Mouse (Mus musculus) CD8-positive naive resting alpha-beta T cell, adult 2 months (primary cell): ENCODE data around the gene Omd.

Source experiments
- DNase-seq, 2 experiments: peaks; one replicate each; pipeline ENCODE4 v3.0.0; 2022; ENCODE audit warnings: low read depth in 2 of 2, low spot score in 2 of 2

The Omd gene

DNA sequence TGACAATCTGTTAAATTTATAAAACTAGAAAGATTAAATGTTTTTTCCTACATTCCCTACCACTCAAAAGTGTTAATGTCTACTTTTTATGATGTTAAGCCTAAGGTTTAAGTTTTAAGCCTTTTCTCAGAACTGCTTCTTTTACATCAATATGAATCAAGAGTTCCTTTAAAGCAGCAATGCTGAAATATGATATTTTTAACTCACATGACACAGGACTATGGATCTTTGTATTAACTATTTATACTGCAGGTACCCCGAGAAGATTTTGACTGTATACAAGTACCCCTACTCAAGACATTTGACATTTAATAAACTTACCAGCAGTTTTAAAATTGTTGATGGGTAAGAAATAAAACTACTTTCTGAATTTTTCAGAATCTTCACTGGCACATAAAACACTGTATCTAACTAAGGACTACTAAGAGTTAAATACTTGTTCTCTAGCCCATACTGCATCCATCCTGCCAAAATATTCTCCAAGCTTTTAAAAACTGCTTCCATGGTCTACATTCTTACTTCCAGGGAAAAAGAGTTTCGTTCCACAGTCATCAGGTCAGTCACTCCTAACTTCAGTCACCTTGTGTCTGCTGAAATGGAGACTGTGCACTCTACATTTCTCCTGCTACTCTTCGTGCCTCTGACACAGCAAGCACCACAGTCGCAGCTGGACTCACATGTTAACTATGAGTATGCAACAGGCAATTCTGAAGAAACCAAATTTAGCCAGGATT, 26.5 kb downstream of the Omd start:
- DNase-seq: no peak

DNA sequence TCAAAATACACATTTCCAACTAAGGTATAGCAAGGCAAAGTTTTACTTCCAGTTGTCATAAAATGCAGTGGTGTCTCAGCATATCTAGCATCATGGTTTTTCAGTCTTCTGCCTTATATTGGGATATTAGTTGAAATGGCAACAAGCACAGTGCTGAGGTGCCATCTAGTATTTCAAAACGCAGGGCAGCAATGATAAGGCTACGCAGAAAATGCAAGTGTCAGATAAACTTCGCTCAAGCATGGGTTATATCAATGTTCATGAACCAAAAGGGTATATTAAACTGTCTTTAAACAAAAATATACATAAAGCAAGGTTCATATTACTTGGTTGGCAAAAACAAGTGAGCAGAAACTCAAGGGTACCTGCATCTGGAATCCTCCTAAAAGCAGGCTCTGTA, 34.8 kb downstream of the Omd start:
- DNase-seq: no peak

- DNase-seq: no peak
Measured at GRCm38 (mm10) chr13:49618365-49618764, 36.1 kb downstream of the Omd start.

DNA sequence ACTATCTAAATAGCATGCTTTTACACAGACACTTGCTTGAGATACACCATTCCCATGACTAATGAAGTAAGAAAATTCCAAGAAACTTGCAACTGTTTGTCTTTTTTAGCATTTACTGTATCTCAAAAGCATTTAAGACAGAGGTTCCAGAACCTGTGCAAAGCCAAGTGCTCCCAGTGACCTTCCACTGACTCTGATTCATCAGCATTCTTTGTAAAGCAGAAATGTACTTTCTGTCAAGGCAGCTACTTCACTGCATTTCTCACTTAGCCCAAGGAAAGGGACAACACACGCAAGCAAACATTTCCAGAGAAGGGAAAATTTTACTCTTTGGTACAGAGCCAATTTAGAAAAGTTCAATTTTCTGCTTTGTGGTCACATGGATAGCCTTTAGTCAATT, 41.0 kb downstream of the Omd start:
- DNase-seq: no peak

- DNase-seq: no peak
Measured at GRCm38 (mm10) chr13:49628167-49628566, 45.9 kb downstream of the Omd start.

- DNase-seq: no peak
Measured at GRCm38 (mm10) chr13:49629076-49629475, 46.8 kb downstream of the Omd start.

DNA sequence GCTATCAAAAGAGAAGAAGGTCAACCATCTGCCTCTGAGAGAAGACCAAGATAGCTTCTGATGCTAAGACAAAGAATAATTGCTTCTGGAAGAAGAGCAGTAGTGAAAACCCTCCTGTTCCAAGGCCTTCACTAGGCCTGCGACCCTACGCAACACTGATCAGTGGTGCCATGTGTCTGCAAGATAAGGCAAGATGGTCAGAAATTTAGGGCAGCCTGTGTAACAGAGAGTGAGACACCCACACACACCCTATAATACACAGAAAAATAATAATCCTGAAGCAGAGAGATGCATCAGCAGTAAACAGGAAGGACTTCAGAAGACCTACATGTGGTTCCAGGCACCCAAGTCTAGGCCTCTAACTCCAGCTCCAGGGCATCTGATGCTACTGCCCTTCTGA, 57.7 kb downstream of the Omd start:
- no peak for DNase-seq
